Mouse (Mus musculus): ENCODE data around the gene Pla2g5.

DNA sequence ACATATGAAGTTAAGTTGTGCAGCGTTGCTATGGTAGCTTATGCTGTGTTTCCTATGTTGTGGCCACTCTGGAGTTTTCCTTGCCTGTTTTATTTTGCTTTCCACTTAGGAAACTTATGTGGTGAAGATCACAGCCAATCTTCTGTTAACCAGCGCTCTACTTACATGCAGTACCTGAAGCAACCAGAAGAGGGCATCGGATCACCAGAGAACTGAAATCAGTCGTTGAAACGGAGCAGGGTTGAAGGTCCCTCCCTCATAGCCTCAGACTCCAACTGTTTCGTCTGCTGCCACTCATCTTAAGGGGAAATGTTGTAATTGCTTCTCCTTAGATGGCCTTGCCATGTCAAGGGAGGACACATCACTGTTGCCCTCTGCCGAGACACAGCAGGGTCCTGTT lies 3.1 kb upstream of the Pla2g5 start:
- TF ChIP-seq TAL1 (IDR thresholded peaks at IDR 0.05; ENCODE audit: low read length) (no peak), GATA1 (IDR thresholded peaks at IDR 0.05; ENCODE audit: low read length) (no peak)
